ENCODE assay signal across 14 mouse cellular contexts in the genomic region with DNA sequence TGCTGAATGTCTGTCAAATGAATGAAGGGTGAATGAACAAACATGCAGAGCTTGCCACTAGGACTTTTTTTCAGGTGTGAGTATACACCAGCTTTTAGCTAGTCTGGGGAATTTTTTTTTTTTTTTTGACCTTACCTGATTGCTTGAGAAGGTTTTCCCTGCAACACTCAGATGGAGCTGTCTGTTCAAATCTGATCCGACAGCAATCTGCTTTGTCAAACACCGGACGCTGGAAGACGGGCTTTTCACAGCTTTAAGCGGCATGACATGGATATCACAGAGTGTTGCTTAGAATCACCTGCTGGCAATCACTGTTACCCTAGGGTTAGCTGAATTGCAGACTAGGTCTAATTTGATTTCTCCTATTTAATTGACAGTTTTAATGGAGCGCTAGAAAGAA.
"Had no signal": no experiment of that assay in that cellular context is flagged by ENCODE, and none has a peak within 500 bp of the region (broad histone marks: within the 10 kb centered on the region; RNA-seq: fewer than 3 reads in every experiment).

No protein-coding gene starts in this region.

- H3K4me1 ChIP-seq: limb, embryonic 15.5 days; liver, embryonic 12.5 days had no signal

- H3K36me3 ChIP-seq: limb, embryonic 15.5 days; liver, embryonic 12.5 days had no signal

- H3K4me2 ChIP-seq: limb, embryonic 15.5 days; liver, embryonic 12.5 days; lung, embryonic 14.5 days; midbrain, embryonic 12.5 days had no signal

- H3K9me3 ChIP-seq: limb, embryonic 15.5 days; liver, embryonic 12.5 days; midbrain, embryonic 12.5 days had no signal

- ATAC-seq: liver, embryonic 12.5 days had no signal

- H3K4me3 ChIP-seq: limb, embryonic 15.5 days; liver, embryonic 12.5 days; midbrain, embryonic 12.5 days had no signal

- H3K27me3 ChIP-seq: limb, embryonic 15.5 days; liver, embryonic 12.5 days; midbrain, embryonic 12.5 days had no signal

- H3K9ac ChIP-seq: limb, embryonic 15.5 days; liver, embryonic 12.5 days; lung, embryonic 14.5 days; midbrain, embryonic 12.5 days had no signal

- DNase-seq: kidney, adult 11 months; kidney, adult 9 months; kidney, postnatal 36 days; layer of hippocampus, adult 9-11 months; layer of hippocampus, postnatal 36 days; lung, embryonic 14.5 days; lung, postnatal 10 days; lung, postnatal 4 days; thymus, adult 2 months; thymus, postnatal 36 days had no signal

- H3K27ac ChIP-seq: kidney, postnatal 0 days; limb, embryonic 15.5 days; liver, embryonic 12.5 days; midbrain, embryonic 12.5 days had no signal
